ENCODE assay signal across 25 mouse cellular contexts in the genomic region with DNA sequence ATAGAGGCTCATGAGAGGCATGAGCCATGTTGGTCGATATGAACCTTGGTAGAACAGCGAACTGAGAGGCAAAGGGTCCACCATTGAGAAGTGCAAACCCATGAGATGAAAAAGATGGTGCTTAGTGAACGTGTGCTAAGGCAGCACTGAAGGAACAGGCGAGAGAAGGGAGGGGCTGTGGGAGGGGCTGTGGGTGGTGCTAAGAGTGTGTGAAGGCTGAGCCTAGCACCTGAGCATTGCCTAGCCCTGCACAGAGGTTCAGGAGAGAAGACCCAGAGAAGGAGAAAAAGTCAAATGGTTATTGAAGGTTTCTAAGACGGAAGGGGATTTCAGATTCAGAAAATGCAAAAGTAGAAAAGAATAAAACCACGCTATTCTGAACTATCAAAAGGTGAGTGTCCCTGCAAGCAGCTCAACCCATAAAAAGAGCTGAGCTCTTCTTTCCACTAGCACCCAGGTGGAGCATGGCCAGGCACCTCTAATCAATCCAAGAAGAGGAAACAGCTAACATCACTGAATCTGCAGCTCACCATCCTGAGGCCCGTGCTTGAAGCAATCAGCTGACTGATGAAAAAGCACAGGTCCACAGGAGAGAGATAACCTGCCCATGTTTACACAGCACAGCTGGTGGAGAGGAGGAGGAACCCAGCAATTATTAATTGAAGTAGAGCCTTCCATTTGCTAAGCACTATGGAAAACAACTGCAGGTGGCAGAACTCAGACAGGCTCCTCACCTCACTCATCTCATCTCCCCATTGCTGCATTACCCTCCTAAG.
"Had no signal": no experiment of that assay in that cellular context is flagged by ENCODE, and none has a peak within 500 bp of the region (broad histone marks: within the 10 kb centered on the region; RNA-seq: fewer than 3 reads in every experiment).

No protein-coding gene starts in this region.

- DNase-seq: kidney, adult 18-20 months; kidney, postnatal 14 days; layer of hippocampus, adult 9-11 months; liver; lung, adult 18-20 months; lung, postnatal 10 days; lung, postnatal 36 days; right cerebral cortex, adult 18-20 months; right cerebral cortex, postnatal 14 days; right cerebral cortex, postnatal 4 days; thymus, adult 18-20 months; thymus, postnatal 36 days had no signal

- H3K27ac ChIP-seq: layer of hippocampus, adult 2 months; limb, embryonic 10.5 days; limb, embryonic 13.5 days; liver, embryonic 12.5 days; liver, embryonic 15.5 days; lung, embryonic 15.5 days; midbrain, embryonic 10.5 days; midbrain, embryonic 13.5 days; neural tube, embryonic 13.5 days had no signal

- H3K36me3 ChIP-seq: limb, embryonic 10.5 days; limb, embryonic 13.5 days; liver, embryonic 12.5 days; liver, embryonic 15.5 days; lung, embryonic 15.5 days; midbrain, embryonic 10.5 days; midbrain, embryonic 13.5 days; neural tube, embryonic 13.5 days had no signal

- ATAC-seq: inflammation-experienced regulatory T-cells, adult 6 months; liver, embryonic 12.5 days; midbrain, embryonic 13.5 days; midbrain, embryonic 16.5 days had no signal

- H3K4me1 ChIP-seq: limb, embryonic 10.5 days; limb, embryonic 13.5 days; liver, embryonic 12.5 days; liver, embryonic 15.5 days; lung, embryonic 15.5 days; megakaryocyte, embryonic 14.5 days; midbrain, embryonic 10.5 days; midbrain, embryonic 13.5 days; neural tube, embryonic 13.5 days had no signal

- H3K4me2 ChIP-seq: limb, embryonic 13.5 days; liver, embryonic 12.5 days; liver, embryonic 15.5 days; lung, embryonic 15.5 days; midbrain, embryonic 13.5 days; neural tube, embryonic 13.5 days had no signal

- H3K27me3 ChIP-seq: limb, embryonic 13.5 days; liver, embryonic 12.5 days; liver, embryonic 15.5 days; lung, embryonic 15.5 days; megakaryocyte, embryonic 14.5 days; midbrain, embryonic 13.5 days; neural tube, embryonic 13.5 days had no signal

- H3K4me3 ChIP-seq: layer of hippocampus, adult 2 months; limb, embryonic 10.5 days; limb, embryonic 13.5 days; liver, embryonic 12.5 days; liver, embryonic 15.5 days; lung, embryonic 15.5 days; megakaryocyte, embryonic 14.5 days; midbrain, embryonic 10.5 days; midbrain, embryonic 13.5 days; myocyte; neural tube, embryonic 13.5 days had no signal

- H3K9me3 ChIP-seq: limb, embryonic 10.5 days; limb, embryonic 13.5 days; liver, embryonic 12.5 days; liver, embryonic 15.5 days; lung, embryonic 15.5 days; megakaryocyte, embryonic 14.5 days; midbrain, embryonic 10.5 days; midbrain, embryonic 13.5 days; neural tube, embryonic 13.5 days had no signal

- H3K9ac ChIP-seq: limb, embryonic 13.5 days; liver, embryonic 12.5 days; liver, embryonic 15.5 days; lung, embryonic 15.5 days; midbrain, embryonic 13.5 days; neural tube, embryonic 13.5 days had no signal
